Mouse (Mus musculus) heart, adult 8-10 months (tissue): ENCODE data around the gene Arhgap21. TPM values are rescaled to one million over a fixed set of nuclear protein-coding genes. Genes with fewer than 3 reads are reported as not detected.
"Not testable (repeated sequence)": the region's sequence is repeated elsewhere in the genome, so short reads cannot be mapped to it uniquely, and the experiment has no call there.

Experiments
- DNase-seq: peaks from one replicate; pipeline ENCODE4 v3.0.0; 2022; ENCODE audit warnings: low spot score
- total RNA-seq, 4 experiments: library from RNA; stranded (reverse); gene quantifications; 2 replicates each; pipeline ENCODE4 v1.2.4; 2022

The Arhgap21 gene
- total RNA-seq, 4 experiments from 2014 or later, result 77.8 to 86.8 (median 81.9) TPM

DNA sequence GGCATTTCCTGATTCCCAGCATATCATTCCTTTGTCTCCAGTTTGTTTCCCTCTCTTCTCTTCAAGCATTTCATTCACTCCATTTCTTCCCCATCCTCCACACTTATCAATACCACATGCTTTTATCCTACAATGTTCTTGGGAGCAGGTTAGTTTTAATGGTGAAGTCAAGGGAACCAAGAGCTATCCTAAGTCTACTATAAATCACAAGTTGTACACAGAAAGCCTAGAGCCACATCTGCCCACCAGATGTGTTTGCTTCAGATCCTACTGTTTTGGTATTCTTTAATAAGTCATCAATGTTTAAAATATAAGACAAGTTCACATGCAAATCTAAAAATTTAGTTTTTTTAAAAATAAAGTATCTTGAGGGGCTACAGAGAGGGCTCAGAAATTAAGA, 27.6 kb downstream of the Arhgap21 start:
- no peak for DNase-seq

DNA sequence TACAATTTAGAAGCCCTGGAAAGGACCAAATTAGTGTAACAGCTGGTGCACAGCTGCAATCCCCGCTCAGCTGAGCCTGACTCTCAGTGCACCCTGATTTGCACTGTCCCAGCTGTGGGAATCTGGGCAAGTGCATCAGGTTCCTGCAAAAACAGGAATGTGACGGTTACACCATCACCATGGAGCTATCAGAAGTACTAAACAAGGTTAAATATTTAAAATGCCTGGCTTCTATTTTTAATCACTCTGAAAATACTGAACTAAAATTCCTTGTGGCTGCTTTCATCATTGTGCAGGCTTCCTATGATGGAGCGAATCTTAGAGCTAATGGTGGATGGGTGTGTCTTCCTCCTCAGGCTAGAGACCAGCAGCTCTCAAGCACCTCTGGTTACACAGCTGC, 29.3 kb downstream of the Arhgap21 start:
- peak; percentile 50 for DNase-seq

DNA sequence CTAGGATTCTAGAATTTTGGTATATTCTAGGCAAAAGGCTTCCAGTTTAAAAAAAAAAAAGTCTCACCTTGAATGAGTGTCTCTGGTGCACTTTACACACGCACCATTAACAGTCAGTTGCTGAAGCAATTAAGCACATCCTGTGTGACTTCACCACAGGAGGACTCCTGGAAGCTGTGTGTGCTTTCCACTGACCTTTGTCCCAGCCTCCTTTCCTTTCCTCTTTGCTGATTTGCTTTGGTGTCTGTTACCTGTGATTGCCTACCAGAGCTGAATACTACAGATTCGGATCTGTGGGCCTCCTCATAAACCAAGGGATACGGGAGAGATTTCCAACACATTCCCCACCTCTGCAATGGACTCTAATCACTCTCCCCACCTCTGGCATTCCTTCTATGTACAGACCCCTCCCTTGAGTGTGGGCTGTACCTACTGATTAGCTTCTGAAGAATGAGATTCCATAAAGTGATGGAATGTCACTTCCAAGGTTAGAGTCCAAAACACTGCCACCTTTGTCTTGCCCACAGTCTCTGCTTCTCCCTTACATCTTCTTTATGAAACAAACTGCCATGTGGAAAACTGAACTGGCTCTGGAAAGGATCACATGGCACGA, 32.0 kb downstream of the Arhgap21 start:
- DNase-seq, result no peak

DNA sequence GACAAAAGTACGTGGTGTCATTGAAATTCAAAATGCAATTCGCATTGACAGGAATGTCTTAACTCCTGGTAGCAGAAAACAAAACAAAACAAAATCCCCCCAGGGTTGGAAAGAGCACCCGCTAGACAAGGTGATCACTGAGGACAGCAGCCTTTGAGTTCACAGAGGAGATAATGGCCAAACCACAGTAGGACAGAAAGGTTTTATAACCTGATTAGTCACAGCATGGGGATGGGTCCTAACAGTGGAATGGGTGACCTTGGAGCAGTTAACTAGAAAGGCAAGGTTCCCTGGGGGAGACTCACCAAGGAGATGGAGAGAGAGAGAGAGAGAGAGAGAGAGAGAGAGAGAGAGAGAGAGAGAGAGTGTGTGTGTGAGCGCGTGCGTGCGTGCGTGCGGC, 34.3 kb downstream of the Arhgap21 start:
- DNase-seq, result no peak

DNA sequence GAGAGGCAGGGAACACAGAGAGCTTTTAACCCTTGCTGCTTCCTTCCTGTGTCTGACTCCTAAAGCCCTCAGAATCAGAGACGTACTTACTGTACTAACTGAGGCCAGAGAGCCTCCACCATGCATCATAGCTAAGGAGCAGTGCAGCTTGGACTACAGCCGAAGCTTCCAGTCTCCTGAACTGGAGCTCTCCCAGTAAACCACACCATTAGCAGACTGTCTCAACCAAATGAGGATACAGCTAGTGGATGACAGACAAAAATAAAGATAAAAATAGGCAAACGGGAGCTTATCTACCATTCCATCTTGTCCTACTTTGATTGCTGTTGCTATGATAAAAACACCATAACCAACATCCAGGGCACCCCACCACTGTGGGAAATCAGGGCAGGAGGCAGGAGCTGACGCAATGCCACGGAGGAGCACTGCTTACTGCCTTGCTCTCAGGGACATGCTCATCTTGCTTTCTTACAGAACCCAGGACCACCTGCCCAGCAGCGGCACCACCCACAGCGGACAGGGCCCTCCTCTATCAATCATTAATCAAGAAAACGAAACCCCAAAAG, 35.9 kb downstream of the Arhgap21 start:
- DNase-seq, result no peak

DNA sequence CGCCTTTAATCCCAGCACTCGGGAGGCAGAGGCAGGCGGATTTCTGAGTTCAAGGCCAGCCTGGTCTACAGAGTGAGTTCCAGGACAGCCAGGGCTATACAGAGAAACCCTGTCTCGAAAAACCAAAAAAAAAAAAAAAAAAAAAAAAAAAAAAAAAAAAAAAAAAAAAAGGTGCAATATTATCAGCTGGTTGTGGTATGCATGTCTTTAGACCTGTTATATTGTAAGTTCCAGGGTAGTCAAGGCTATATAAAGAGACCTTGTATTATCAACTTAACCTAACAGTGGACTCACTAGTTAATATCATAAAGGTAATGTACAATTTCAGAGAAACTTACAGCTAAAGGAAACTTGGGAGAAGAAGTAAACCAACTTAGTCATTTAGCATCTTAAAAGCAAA, 36.9 kb downstream of the Arhgap21 start:
- DNase-seq, result not testable (repeated sequence)

DNA sequence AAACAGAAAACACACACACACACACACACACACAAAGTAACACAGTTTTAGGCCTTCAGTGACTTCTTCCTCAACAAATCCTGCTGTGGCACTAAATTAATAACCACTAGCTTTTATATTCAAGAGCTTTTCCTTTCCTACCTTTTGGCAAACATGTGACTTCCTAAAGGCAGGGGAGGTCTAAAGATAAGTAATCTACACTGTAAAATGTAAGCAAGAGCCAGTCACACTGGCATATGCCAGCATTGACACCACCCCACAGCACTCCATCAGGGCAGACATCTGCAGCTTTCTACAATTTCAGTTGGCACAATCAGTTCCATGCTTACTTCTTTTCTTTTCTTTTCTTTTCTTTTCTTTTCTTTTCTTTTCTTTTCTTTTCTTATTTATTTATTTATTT, 40.2 kb downstream of the Arhgap21 start:
- no peak for DNase-seq

DNA sequence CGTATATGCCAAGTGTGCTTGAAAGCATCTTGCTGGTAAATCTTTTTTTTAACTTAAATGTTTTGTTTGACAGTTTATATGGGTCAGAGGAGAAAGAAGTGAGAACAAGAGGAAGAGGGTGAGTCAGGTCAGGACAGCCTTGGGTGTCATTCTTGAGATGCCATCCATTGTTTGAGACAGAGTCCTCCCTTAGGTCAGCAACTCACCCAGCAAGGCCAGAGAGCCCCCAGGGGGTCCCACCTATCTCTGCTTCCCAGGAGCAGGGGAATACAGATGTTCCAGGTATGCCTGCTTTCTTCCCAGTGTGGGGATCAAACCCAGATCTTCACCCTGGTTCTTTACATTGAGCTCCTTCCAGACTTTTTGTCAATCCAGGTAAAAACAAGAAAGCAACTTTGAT, 43.7 kb downstream of the Arhgap21 start:
- no peak for DNase-seq

DNA sequence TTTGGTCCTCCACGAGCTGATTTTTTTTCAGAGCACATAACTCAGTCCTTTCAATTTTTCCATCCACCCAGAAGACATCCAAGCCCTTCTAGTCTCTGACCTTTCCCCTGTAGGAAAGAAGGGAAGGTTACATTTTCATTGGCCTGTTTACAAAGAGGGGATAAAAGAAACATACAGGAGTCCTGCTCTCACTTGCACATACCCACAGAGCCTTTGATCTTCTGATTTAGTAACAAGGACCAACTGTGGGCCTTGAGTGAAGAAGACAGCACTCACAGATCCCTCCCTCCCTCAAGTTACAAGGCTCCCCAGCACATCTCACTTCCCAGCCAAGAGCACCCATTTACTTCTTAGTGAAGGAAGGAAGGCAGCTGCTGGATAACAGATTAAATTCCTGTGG, 46.3 kb downstream of the Arhgap21 start:
- no peak for DNase-seq

DNA sequence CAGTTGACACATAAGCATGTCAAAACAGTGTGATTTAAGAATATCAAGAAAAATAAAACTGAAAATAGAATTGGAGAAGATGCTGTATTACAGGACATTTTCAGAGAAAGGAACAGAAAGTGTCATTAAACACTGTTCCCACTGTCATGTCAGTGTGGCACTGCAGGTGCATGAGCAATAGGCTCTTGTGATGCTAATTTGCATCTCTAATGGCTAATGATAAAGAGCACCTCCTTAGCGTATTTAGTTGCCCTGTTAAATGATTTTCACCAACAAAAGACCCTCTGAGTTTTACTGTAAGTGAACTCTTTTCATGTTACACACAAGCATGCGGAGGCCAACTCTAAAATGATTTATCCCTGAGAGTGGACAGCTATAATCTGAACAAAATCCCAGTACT, 47.1 kb downstream of the Arhgap21 start:
- DNase-seq, result no peak

DNA sequence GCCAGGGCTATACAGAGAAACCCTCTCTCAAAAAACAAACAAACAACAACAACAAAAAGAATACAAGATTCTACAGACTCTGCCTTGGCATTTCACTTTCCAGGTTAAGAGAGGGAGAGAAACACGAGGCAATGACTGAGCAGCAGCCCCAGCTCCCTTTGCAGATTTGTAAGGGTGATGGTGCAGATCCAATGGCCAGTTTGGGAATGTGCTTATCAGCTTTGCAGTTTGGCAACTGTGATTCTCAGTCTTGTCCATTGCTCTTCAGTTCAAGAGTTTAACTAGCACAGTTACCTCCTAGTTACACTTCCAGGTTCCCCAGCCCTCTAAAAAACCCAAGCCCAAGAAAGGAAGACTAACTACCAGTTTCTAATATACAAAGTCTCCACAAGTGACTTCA, 47.7 kb downstream of the Arhgap21 start:
- DNase-seq, result no peak

DNA sequence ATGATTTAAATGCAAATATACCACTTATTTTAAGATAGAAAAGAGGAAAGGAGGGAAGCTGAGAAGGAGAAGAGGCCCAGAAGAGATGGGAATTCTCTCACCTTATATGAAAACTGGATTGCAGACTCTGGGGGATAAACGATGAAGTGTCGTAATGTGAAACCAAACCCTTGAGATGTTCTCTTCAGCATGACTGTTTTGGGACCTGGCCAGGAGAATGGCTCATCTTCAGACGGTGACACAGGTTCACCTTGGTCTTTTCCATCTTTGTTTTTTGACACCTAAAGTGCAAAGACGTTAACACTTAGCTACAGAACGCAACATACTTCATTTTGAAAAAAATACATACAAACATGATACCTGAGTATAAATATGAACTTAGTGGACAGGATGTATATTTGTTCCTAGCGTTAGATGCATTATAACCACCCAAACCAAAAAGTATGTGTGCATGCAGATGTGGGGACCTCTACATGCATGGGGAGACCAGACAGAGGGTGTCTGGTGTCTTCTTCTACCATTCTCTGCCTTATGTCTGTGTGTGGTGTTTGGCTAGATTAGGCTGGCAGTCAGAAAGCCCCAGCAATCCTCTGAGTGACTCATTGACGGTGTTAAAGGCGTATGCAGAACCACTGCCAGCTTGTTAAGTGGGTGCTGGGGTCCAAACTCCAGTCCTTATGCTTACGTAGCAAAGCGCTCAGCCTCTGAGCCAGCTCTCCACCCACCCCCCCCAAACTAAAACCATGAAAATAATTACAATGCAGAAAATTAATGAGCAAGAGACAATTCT, 54.0 kb downstream of the Arhgap21 start:
- DNase-seq, result no peak

DNA sequence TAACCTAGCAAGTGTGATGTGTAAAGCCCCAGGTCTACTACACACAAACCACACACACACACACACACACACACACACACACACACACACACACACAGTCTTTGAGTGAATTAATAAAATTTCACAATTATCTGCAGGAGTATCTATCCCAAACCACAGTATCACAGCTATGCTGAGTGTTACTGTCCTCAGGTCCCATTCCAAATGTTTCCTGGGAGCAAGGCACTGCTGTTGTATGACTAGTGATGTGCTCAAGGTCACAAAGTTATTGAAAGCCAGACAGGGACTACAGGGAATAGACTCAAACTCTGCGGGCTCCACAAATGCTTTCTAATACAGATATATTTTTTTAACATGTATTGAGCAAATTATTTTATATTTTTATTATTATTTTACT, 55.7 kb downstream of the Arhgap21 start:
- no peak for DNase-seq

DNA sequence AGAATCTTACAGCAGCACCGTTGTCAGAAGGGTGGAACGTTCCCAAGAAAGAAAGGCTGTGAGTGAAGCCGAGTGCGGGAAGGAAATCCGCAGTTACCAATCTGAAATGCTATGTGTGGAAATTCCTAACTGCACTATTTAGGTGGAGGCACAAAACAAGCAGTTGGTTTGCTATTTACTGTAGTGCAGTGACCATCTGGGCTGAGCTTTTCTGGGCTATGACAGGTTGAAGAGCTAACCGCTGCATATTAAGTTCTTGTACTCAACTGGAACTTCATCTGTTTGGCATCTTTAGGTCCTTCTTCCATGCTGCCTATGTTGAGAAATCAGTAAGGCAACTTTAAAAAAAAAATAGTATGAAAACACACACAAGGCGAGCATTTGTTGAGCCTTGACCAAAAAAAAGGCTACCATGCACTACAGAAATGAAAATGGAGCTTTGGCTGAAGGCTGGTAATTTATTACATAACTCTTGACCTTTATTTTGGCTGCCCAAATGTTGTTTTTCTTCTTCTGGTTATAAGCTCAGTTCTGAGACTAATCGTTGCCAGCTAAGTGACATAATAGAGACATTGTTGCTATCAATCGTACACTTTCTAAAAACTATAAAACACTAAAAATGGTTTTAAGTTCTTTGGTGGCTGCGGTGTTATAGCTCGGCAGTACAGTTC, 56.2 kb downstream of the Arhgap21 start:
- DNase-seq, result peak; percentile 52

DNA sequence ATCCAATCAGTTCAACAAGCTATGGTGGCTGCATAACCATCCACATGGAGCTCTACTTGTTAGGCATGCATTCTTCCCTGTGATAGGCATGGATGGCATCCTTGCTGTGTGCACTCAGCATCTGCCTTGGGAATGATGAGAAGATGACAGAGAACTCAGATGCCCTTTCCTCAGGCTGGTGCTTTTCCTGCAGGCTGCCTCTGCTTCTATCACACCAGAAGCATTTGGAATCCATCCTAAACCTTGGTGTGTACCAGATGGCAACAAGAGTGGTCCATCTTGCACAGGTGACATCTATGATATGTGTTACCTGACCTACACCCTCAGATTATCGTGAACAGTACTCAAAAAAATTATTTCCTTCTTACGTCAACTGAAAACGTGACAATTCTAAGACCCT, 58.2 kb downstream of the Arhgap21 start:
- DNase-seq, result no peak

DNA sequence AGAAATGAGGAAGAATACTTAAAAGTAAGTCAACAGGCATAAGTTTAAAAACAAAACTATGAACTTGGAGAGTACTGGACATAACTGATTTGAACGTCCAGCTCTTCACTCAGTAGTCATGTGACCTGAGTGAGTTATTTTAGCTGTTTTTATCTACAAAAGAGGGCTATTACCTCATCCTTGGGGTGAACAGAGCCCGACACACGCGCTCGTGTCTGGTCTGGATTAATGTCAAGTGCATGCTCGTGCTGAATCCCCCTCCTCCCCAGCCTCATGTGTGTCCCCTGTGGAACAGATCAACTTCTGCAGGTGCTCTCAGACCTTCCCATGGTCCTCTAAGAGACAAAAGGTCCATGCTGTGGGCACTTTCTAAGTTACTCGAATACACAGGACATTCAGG, 59.3 kb downstream of the Arhgap21 start:
- peak; percentile 48 for DNase-seq

DNA sequence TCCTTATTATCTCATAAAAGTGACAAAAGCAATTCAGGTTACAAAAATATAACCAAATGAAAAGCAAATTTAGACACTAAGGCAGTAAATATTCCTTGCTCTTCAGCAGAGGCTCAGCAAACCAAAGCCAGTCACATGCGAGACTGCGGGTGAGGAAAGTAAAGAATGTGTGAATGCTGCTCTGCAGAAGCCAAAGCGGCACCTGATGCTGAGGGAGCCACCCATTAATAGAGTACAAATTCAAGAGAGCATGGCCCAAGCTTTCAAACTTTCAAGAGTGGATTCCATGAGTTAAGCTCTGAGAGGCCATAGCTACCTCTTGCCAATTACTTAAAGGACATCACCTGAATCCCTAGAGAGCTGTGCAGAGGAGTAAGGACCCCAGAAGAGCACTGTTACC, 61.4 kb downstream of the Arhgap21 start:
- no peak for DNase-seq

DNA sequence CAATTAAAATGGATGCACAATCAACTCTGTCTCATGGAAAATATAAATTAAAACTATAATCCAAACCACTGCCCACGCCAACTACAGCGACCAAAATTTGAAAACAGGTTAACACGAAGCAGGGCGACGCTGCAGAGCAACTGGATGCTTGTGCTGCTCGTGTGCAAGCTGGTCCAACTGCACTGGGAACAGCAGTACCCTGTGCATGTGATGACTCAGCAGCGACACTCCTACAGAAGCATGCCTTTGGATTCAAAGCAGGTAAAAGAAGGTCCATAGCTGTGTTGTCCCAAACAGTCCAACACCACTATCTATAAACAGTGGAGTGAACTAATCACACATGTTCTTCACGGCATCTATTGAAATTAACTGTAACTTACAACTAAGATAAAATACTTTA, 63.3 kb downstream of the Arhgap21 start:
- no peak for DNase-seq

DNA sequence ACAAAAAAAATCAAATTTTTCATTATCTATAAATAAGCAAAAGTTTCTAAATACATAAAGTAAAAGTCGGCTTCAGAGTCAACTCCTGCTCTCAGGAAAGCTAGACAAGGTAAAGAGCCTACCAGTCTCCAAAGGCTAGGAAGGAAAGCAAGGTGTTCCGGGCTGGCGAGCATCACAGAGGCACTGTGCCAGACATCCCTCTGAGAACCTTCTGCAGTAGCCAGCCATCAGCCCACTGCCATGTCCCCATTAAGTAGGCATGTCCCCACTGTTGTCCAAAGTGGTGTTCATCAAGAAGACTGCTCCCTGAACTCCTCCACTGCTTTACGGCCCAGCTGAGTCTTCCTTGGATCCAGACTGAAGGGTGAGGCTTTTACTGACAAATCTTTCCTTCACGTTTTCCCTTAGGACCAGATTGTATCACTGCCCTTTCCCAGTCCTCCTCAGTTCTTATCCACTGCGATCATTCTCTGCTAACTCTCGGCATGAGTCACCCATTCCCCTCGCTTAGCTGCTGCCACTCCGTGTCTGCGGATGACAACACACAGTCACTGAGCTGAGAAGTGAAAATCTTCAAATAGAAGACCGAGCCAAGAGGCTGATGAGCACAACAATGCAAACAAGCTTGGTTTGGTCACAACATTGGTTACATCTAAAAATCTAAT, 65.6 kb downstream of the Arhgap21 start:
- no peak for DNase-seq

DNA sequence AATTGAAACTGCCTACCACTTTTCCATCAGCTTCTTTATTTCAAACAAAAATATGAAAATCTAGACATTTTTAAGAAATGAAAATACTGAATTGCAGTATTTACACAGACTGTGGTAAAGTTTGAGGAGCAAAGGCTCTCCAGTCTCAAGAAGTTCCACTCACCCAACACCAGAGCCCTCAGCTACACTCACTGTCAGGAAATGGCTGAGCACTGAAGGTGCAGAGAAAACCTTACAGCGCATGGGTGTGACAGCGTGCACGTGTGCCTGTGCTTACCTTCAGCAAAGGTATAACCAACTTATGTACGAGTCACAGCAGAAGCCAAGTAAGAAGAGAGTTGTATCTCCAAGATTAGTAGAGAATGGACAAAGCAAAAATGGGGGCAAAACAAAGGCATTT, 66.8 kb downstream of the Arhgap21 start:
- DNase-seq, result no peak

DNA sequence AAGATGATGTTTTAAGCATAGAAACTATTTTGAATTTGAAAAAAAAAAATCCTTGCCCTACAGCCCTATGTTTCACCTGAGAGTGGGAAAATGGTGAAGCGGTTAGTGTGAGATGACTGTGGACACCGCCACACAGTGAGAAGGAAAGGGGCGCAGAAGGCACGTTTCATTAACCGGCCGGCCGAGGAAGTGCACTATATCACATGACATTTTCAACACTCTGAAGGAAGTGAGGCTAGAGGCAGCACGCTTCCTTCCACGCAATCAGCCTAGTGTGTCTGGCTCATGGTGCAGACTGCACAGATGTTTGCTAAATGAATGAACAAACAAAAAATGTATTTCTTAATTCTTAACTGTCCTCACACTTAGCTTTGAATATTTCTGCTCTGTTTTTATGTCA, 69.4 kb downstream of the Arhgap21 start:
- no peak for DNase-seq

DNA sequence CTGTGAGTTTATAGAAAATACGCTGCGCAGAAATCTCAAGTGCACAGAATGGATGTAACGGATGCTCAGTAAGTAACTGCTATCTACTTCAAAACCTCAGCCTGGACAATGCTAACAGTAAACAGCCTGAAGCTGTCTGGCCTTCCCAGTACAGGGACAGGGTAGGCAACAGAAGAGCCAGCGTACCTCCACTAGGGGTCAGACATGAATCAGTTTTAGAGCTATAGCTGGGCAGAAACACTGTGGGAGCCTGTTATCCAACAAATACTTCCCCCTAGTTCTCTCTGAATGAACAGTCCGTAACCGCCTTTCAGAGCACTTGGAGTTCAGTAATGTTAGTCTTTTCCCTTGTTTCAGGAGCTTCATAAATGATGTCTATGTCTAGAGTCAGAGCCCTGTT, 70.0 kb downstream of the Arhgap21 start:
- DNase-seq, result peak; percentile 89
